Mouse (Mus musculus) mouse trophoblast stem cell (cell line): ENCODE measurements around the gene Sidt1.

Source experiments
- in situ Hi-C, 2 experiments: fragments of 300-500 bp; cut with MseI, MboI; formaldehyde crosslinking; loops; 2 replicates in 1 of 2; 3 replicates in 1 of 2; pipeline ENCODE4 v1.15.1; 2025

Sidt1 gene

DNA sequence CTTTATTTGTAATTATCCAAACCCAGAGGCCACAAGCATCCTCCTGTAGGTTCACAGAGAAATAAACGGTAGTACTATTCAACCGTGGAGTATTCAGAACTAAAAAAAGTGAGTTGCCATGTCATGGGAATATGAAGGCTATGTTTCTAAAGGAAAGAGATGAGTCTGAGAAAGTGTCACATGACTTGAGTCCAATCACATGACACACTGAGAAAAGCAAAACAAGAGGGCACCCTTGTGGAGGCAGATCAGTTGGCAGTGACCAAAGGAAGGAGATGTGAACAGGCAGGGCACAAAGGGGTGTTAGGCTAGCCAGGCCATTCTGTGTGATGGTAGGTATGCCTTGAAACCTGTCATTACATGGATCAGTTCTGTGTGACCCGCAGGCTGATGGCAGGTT is 80.3 kb downstream of the Sidt1 start:
- in situ Hi-C loops = no loop called here

GRCm38 (mm10) chr16:44249985-44250384 is 83.0 kb downstream of the Sidt1 start:
- in situ Hi-C loops = no loop called here

GRCm38 (mm10) chr16:44243323-44243722 is 89.7 kb downstream of the Sidt1 start:
- in situ Hi-C loops = loop anchor here in 1 of 2 experiments (5.0 kb wide), 1 partner anchor 119 kb away; no protein-coding TSS in a partner anchor

GRCm38 (mm10) chr16:44242633-44243032 is 90.4 kb downstream of the Sidt1 start:
- in situ Hi-C loops = loop anchor here in 1 of 2 experiments (5.0 kb wide), 1 partner anchor 120 kb away; no protein-coding TSS in a partner anchor

GRCm38 (mm10) chr16:44240406-44240805 is 92.6 kb downstream of the Sidt1 start:
- in situ Hi-C loops = loop anchor here in 1 of 2 experiments (5.0 kb wide), 1 partner anchor 122 kb away; no protein-coding TSS in a partner anchor

GRCm38 (mm10) chr16:44238835-44239263 is 94.1 kb downstream of the Sidt1 start:
- in situ Hi-C loops = no loop called here

DNA sequence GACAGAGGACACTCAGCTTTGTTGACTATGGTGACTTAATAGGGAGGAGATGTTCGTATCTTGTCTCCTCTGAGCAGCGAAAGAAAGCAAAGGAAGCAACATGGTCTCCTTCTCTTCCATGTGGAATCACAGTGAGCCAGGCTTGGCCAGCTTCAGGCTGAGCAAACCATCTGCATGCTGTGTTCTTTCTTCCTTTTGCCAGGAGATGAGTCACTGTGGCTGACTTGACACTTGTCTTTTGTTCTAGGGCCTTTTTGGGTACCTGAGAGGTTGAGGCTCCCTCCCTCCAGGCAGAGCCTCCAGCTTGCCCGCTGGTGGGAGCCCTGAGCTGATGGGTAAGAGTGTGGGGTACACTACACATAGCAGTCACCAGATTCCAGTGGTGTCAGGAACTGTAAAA is 95.2 kb downstream of the Sidt1 start:
- in situ Hi-C loops = no loop called here

DNA sequence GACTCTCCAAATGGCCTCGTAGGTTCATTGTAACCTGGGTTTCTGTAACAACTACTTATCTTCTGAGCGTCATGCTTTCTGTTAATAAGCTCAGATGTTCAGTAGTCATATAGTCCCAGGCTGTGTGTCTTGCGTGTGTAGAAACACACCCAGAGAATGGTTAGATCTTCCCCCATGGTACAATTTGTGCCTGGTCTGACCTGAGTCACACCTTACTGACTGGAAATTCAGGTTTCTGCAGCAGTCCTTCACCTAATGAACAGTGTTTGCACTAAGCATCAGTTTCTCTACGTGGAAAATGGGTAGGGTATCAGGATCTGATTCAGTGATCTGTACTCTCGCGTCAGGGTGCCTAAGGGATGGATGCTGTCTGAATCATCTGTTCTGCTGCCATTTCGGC is 100.0 kb downstream of the Sidt1 start:
- in situ Hi-C loops = no loop called here

DNA sequence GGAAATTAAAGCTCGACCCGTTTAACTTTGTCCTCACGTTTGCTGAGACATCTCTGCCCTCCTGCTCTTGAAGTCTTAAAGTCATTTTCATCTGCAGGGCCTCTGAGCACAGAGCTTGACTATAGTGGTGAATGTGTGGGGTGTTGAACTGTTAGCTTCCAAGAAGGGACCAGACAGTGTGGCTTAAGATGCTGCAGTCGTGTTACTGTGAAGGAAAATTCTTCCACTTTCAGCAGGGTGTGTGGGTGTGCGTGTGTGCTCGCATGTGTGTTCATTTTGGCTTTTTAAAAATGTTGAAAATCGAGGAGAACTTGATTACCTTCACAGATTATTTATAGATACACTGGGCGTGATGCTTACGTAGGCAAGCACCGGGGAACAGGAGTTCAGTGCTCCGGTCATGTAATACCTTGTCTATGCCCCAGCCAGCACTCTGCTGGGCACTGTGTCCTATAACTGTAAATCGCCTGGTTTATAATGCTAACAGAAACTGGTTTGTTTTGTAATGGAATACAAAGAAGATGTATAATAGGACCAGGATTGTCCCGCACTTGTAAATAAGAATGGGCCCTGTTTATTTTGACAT is 106.2 kb downstream of the Sidt1 start:
- in situ Hi-C loops = no loop called here

DNA sequence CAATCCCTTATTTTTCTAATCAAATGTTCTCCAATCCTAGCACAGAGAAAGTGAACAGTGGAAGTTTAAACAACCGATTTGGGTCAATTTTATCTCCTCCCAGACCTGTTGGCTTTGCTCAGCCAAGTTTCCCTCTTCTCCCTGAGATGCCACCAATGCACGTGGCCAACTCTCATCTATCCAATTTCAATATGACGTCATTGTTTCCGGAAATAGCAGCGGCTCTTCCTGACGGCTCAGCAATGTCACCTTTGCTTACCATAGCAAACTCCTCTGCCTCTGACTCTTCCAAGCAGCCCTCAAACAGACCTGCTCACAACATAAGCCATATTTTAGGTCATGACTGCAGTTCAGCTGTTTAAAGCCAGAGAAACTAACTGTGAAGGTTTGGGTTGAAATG is 111.5 kb downstream of the Sidt1 start:
- in situ Hi-C loops = no loop called here

DNA sequence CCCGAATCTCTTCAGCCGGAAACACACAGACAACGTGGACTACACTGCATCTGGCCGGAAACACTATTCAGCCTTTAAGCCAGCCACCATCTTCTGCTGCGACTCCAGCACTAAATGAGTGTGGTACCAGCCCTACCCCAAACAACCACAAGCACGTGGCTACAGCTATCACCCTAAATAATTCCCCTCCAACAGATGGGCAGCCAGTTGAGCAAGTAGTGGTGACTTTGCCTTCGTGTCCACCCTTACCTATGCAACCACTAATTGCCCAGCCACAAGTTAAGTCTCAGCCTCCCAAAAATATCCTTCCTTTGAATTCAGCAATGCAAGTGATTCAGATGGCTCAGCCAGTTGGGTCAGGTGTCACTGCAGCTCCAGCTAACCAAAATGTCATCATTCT is 116.6 kb downstream of the Sidt1 start:
- in situ Hi-C loops = no loop called here

DNA sequence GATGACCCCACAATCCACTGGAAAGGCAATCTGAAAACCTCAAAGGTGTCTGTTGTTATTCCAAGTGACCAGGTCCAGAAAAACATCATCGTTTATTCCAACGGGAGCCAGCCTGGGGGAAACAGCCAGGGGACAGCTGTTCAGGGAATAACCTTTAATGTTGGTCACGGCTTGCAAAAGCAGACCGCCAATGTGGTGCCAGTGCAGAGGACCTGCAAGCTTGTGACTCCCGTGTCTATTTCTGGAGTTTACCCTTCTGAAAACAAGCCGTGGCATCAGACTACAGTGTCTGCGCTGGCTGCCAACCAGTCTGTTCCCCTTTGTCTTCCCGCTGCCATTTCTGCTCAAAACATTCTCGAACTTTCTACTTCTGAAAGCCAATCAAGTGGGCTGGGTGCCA is 117.5 kb downstream of the Sidt1 start:
- in situ Hi-C loops = no loop called here

GRCm38 (mm10) chr16:44212703-44213102 is 120.3 kb downstream of the Sidt1 start:
- in situ Hi-C loops = no loop called here

DNA sequence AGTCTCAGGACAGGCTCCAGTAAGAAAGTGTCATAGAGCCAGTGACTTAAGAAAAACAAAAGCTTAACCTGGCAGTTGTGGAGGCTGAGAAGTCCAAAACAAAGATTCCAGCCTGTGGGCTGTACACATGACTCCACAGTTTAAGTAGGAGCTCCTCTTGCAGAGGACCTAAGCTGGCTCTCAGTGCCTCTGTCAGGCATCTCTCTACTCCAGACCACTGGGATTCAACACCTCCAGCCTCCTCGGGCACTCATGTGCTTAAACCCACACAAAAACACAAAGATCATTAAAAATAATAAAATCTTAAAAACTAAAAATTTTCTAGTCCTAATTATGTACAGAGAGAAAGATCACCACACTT is 122.0 kb downstream of the Sidt1 start:
- in situ Hi-C loops = no loop called here

GRCm38 (mm10) chr16:44210156-44211053 is 122.6 kb downstream of the Sidt1 start:
- in situ Hi-C loops = no loop called here

DNA sequence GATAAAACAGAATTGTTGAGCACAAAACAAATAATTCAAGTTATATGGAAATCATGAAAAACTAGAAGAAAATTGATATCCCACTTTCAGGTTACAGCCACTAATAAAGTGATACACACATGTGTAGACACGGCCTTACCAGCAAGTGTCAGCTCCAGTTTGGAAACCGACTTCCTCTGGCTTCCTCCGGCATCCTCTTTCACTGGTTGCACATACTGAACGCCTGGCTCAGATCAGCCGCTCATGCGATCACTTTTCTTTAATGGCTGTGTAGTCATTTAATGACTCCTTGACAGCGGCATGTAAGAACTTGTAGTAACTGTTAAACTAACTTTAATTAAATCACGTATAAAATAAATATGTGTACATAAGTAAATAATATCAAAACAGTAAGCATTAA is 127.0 kb downstream of the Sidt1 start:
- in situ Hi-C loops = no loop called here

GRCm38 (mm10) chr16:44204331-44204730 is 128.7 kb downstream of the Sidt1 start:
- in situ Hi-C loops = no loop called here

GRCm38 (mm10) chr16:44200146-44200545 is 132.8 kb downstream of the Sidt1 start:
- in situ Hi-C loops = no loop called here

DNA sequence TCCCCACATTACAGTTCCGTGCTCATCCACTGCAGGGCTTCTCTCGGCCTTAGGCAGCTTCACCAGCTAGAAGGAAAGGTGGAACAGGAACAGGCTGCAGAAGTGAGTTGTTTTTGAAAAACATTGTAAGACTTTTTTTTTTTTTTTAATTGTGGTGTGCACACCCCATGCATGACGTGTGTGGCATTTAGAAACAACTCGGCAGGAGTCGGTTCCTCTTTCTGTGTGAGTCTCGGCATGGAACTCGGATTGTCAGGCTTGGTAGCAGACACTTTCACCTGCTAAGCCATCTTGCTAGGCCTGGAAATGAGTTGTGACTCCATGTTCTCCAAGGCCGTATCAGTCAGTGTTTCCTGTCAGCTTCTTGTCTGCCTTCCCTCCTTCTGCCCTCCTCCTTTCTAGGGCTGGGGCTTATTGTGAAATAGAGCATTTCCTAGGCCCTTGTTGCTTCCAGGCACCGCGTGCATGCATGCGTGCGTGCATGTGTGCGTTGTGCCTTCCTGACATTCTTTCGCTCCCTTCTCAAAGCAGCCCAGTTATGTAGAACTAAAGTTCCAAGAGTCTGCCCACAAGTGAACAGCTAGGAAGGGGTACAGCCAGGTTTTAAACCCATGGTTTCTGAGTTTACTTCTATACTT is 133.8 kb downstream of the Sidt1 start:
- in situ Hi-C loops = no loop called here

- in situ Hi-C loops = no loop called here
These were observed 142.0 kb downstream of the Sidt1 start for GRCm38 (mm10) chr16:44190968-44191367.
